In the genomic region with DNA sequence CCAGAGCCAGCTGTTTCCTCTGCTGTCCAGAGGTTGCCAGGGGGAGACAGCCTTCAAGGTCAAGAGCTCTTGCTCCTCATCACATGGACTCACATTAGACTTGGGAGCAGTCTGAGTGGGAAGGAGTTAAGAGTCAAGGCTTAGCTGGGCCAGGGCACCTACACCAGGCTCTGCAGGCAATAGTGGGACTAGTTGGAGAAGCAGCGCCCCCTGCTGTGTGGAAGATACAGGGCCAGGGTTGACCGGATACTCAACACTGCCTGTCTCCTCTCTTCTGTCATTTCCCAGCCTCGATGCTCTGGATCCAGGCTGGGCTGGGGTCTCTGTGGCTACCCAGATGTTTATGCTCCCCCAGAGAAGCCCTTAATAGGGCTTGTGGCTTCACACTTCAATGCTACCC, we compare ENCODE assay signal across 9 mouse cellular contexts. TPM values are rescaled to one million over a fixed set of nuclear protein-coding genes. Genes with fewer than 3 reads are reported as not detected.
DNase-seq lines count a peak whose midpoint lies in the region; ATAC-seq and TF ChIP-seq lines count a peak whose summit lies in the region.
"Had no signal": no experiment of that assay in that cellular context is flagged by ENCODE, and none has a peak within 500 bp of the region (broad histone marks: within the 10 kb centered on the region; RNA-seq: fewer than 3 reads in every experiment).

No protein-coding gene starts in this region.

- peak; percentile 55 for DNase-seq in hindbrain, postnatal 0 days (ENCODE audit: low spot score)
- DNase-seq in hindbrain, embryonic 14.5 days (ENCODE audit: low spot score), result no peak
- DNase-seq in CH12.LX (ENCODE audit: extremely low read depth), result peak; percentile 66
- peak; percentile 76 for DNase-seq in adrenal gland, postnatal 10 days
- peak; percentile 42 to 68 for DNase-seq in heart, postnatal 10 days
- peak; percentile 53 for DNase-seq in left cerebral cortex, postnatal 4 days
- peak; percentile 70 for DNase-seq in right cerebral cortex, postnatal 4 days

- no peaks in the 10 kb centered on the region for H3K27me3 ChIP-seq in hindbrain, postnatal 0 days (ENCODE audit: insufficient read depth, low read length)
- peaks cover 16% of the 10 kb centered on the region for H3K27me3 ChIP-seq in hindbrain, embryonic 14.5 days (ENCODE audit: control insufficient read depth, insufficient read depth, low read length)
- H3K27me3 ChIP-seq in CH12.LX (replicated peaks), result peaks cover 59% of the 10 kb centered on the region
- peaks cover 16% of the 10 kb centered on the region for H3K27me3 ChIP-seq in forebrain, embryonic 15.5 days

- no peak overlapping the region for H3K4me3 ChIP-seq in hindbrain, postnatal 0 days (ENCODE audit: low read length)
- no peak overlapping the region for H3K4me3 ChIP-seq in hindbrain, embryonic 14.5 days (replicated peaks; ENCODE audit: low read length)
- no peak overlapping the region for H3K4me3 ChIP-seq in CH12.LX (replicated peaks in 1 of 3; ENCODE audit: low read depth in 2 of 3, low read length in 2 of 3, poor library complexity in 1 of 3)
- no peak overlapping the region for H3K4me3 ChIP-seq in forebrain, embryonic 15.5 days
- H3K4me3 ChIP-seq: liver, embryonic 15.5 days had no signal

- TF ChIP-seq POLR2A in CH12.LX (IDR thresholded peaks at IDR 0.05; ENCODE audit: low read depth, low read length), result no peak

- H3K79me2 ChIP-seq in CH12.LX (replicated peaks; ENCODE audit: control insufficient read depth, extremely low read depth, insufficient read depth, poor library complexity, severe bottlenecking), result no peaks in the 10 kb centered on the region

- no peak for ATAC-seq in hindbrain, postnatal 0 days
- no peak for ATAC-seq in hindbrain, embryonic 14.5 days (ENCODE audit: low FRiP score)
- ATAC-seq in forebrain, embryonic 15.5 days (replicated peaks), result no peak

- 29% methylated on average over 3 of the region's 3 CpGs for WGBS in hindbrain, postnatal 0 days
- 22% methylated on average over 3 of the region's 3 CpGs for WGBS in hindbrain, embryonic 14.5 days
- 25% methylated on average over 3 of the region's 3 CpGs for WGBS in forebrain, embryonic 15.5 days

- H3K27ac ChIP-seq in hindbrain, postnatal 0 days, result no peak overlapping the region
- no peak overlapping the region for H3K27ac ChIP-seq in hindbrain, embryonic 14.5 days
- H3K27ac ChIP-seq in CH12.LX (ENCODE audit: insufficient read depth, low read depth), result no peak overlapping the region
- no peak overlapping the region for H3K27ac ChIP-seq in forebrain, embryonic 15.5 days (replicated peaks)
- H3K27ac ChIP-seq: liver, embryonic 15.5 days had no signal

- intact Hi-C loops in heart, postnatal 10 days (cut with DNase I), result no loop called here
- intact Hi-C loops in left cerebral cortex, postnatal 4 days (cut with DNase I), result no loop called here

- no peak overlapping the region for H3K9ac ChIP-seq in hindbrain, postnatal 0 days (replicated peaks; ENCODE audit: low read length)
- H3K9ac ChIP-seq in hindbrain, embryonic 14.5 days, result no peak overlapping the region
- H3K9ac ChIP-seq in CH12.LX (ENCODE audit: insufficient read depth, low read depth), result no peak overlapping the region
- no peak overlapping the region for H3K9ac ChIP-seq in forebrain, embryonic 15.5 days (replicated peaks)
- H3K9ac ChIP-seq: liver, embryonic 15.5 days had no signal

- dilution Hi-C loops in CH12.LX (cut with MboI; ENCODE audit: extremely low pct_ligation_motif_present, extremely low pct_unique_long_range_greater_than_20kb, low sequenced_read_pairs), result no loop called here

- H3K4me1 ChIP-seq in hindbrain, postnatal 0 days (ENCODE audit: insufficient read depth, low read length), result 0 out of 2 replicates have a peak, but pooled peaks cover 5% of the 10 kb centered on the region
- 0 out of 2 replicates have a peak, but pooled peaks cover 5% of the 10 kb centered on the region for H3K4me1 ChIP-seq in hindbrain, embryonic 14.5 days (replicated peaks; ENCODE audit: control insufficient read depth, insufficient read depth, low read length)
- peaks cover 11 to 24% of the 10 kb centered on the region in 2 experiments; a peak in 3 of 4 replicates for H3K4me1 ChIP-seq in CH12.LX (ENCODE audit: control insufficient read depth in 1 of 2, insufficient read depth in 2 of 2)
- H3K4me1 ChIP-seq in forebrain, embryonic 15.5 days, result peaks cover 9% of the 10 kb centered on the region; the same call in 1 of the 2 replicates

- no peak for TF ChIP-seq EP300 in CH12.LX (IDR thresholded peaks at IDR 0.05; ENCODE audit: low read length)

- no peaks in the 10 kb centered on the region for H3K36me3 ChIP-seq in hindbrain, postnatal 0 days (ENCODE audit: insufficient read depth, low read length)
- peaks cover 10% of the 10 kb centered on the region; the same call in 1 of the 2 replicates for H3K36me3 ChIP-seq in hindbrain, embryonic 14.5 days (replicated peaks; ENCODE audit: control insufficient read depth, insufficient read depth)
- H3K36me3 ChIP-seq in CH12.LX (replicated peaks in 1 of 2; ENCODE audit: control insufficient read depth in 1 of 2, insufficient read depth in 1 of 2, low read length in 1 of 2), result no peaks in the 10 kb centered on the region
- peaks cover 3% of the 10 kb centered on the region; the same call in 1 of the 2 replicates for H3K36me3 ChIP-seq in forebrain, embryonic 15.5 days
- H3K36me3 ChIP-seq: liver, embryonic 15.5 days had no signal

- in situ Hi-C loops in CH12.LX (cut with MboI; ENCODE audit: low pct_ligation_motif_present, low pct_unique_long_range_greater_than_20kb, low sequenced_read_pairs), result no loop called here

- peak; percentile 60 for TF ChIP-seq RAD21 in CH12.LX (IDR thresholded peaks at IDR 0.05; ENCODE audit: low read depth, low read length)

- no peaks in the 10 kb centered on the region for H3K9me3 ChIP-seq in hindbrain, postnatal 0 days (ENCODE audit: low read length)
- no peaks in the 10 kb centered on the region for H3K9me3 ChIP-seq in hindbrain, embryonic 14.5 days (ENCODE audit: control insufficient read depth, low read length)
- H3K9me3 ChIP-seq in CH12.LX (replicated peaks; ENCODE audit: low read length), result no peaks in the 10 kb centered on the region
- no peaks in the 10 kb centered on the region for H3K9me3 ChIP-seq in forebrain, embryonic 15.5 days
- H3K9me3 ChIP-seq: liver, embryonic 15.5 days had no signal

- peak; percentile 61 for TF ChIP-seq CTCF in hindbrain, postnatal 0 days (IDR thresholded peaks at IDR 0.05; ENCODE audit: low read depth)
- peak; percentile 42 to 77 for TF ChIP-seq CTCF in CH12.LX (conservative IDR thresholded peaks at IDR 0.05 in 1 of 2, IDR thresholded peaks at IDR 0.05 in 1 of 2; ENCODE audit: low read depth in 2 of 2, low read length in 2 of 2)

- H3K4me2 ChIP-seq in hindbrain, postnatal 0 days (ENCODE audit: low read depth, low read length), result no peak overlapping the region
- H3K4me2 ChIP-seq in hindbrain, embryonic 14.5 days (replicated peaks), result no peak overlapping the region
- no peak overlapping the region for H3K4me2 ChIP-seq in CH12.LX (ENCODE audit: insufficient read depth, low read depth, poor library complexity, severe bottlenecking)
- H3K4me2 ChIP-seq in forebrain, embryonic 15.5 days (replicated peaks), result no peak overlapping the region
- H3K4me2 ChIP-seq: liver, embryonic 15.5 days had no signal

TF ChIP-seq in CH12.LX, 34 proteins besides CTCF, POLR2A, EP300 and RAD21:
- TF ChIP-seq NELFE (IDR thresholded peaks at IDR 0.05; ENCODE audit: low read depth, low read length), result 0 out of 2 replicates have a peak, but pooled peaks have one; percentile 13
- TF ChIP-seq SMC3 (IDR thresholded peaks at IDR 0.05; ENCODE audit: low read depth, low read length), result peak; percentile 58
- TF ChIP-seq ETS1 (conservative IDR thresholded peaks at IDR 0.05; ENCODE audit: low read depth, low read length), result no peak

RNA-seq across cellular contexts. Expression of a gene that starts 3.6 kb away (rescaled TPM):
- total RNA-seq in hindbrain, postnatal 0 days (2014; rRNA removed), result 5.1 and 5.9 TPM in 2 replicates
- 1.7 and 2.0 TPM in 2 replicates for polyA plus RNA-seq in hindbrain, postnatal 0 days (2015; fragmentation: Nextera tagmentation; extraction: Ambion mirVana)
- polyA plus RNA-seq in hindbrain, embryonic 14.5 days (2014; fragmentation: Nextera tagmentation; extraction: Ambion mirVana), result 1.1 and 1.3 TPM in 2 replicates
- total RNA-seq in CH12.LX (2012; rRNA removed) (0.04 and 0.13 TPM in 2 replicates), CH12.LX (2014; rRNA removed) (not detected in 2 replicates)
- 0.10 and 0.11 TPM in 2 replicates for polyA plus RNA-seq in CH12.LX (2012; ENCODE audit: insufficient read length, low read depth)
- 1 to 10 TPM; 4.9 to 6.4 TPM for total RNA-seq in adrenal gland, postnatal 10 days (2021)
- total RNA-seq in heart, postnatal 10 days (2021), result 1 to 10 TPM; 5.7 to 9.1 TPM
- total RNA-seq in left cerebral cortex, postnatal 4 days (2021), result 1 to 10 TPM; 1.6 to 1.8 TPM
- 0.18 and 0.26 TPM in 2 replicates for polyA plus RNA-seq in forebrain, embryonic 15.5 days (2015; fragmentation: Nextera tagmentation; extraction: Ambion mirVana)

RNA-seq across cellular contexts. Expression of a gene that starts 40.2 kb away (rescaled TPM):
- 26.5 and 30.5 TPM in 2 replicates for total RNA-seq in hindbrain, postnatal 0 days (2014; rRNA removed)
- 28.4 and 30.2 TPM in 2 replicates for polyA plus RNA-seq in hindbrain, postnatal 0 days (2015; fragmentation: Nextera tagmentation; extraction: Ambion mirVana)
- polyA plus RNA-seq in hindbrain, embryonic 14.5 days (2014; fragmentation: Nextera tagmentation; extraction: Ambion mirVana), result 24.2 and 24.8 TPM in 2 replicates
- total RNA-seq in CH12.LX (2012; rRNA removed), result 125 and 172 TPM in 2 replicates
- total RNA-seq in CH12.LX (2014; rRNA removed), result 156 and 167 TPM in 2 replicates
- polyA plus RNA-seq in CH12.LX (2012; ENCODE audit: insufficient read length, low read depth), result 111 and 119 TPM in 2 replicates
- total RNA-seq in adrenal gland, postnatal 10 days (2021), result 10 to 100 TPM; 20.7 to 21.9 TPM
- 10 to 100 TPM; 12.3 to 14.4 TPM for total RNA-seq in heart, postnatal 10 days (2021)
- total RNA-seq in left cerebral cortex, postnatal 4 days (2021), result 10 to 100 TPM; 11.7 to 11.9 TPM
- polyA plus RNA-seq in forebrain, embryonic 15.5 days (2015; fragmentation: Nextera tagmentation; extraction: Ambion mirVana), result 54.7 and 58.4 TPM in 2 replicates

RNA-seq across cellular contexts. Expression of a gene that starts 40.4 kb away (rescaled TPM):
- 73.3 and 98.1 TPM in 2 replicates for total RNA-seq in hindbrain, postnatal 0 days (2014; rRNA removed)
- 312 and 324 TPM in 2 replicates for polyA plus RNA-seq in hindbrain, postnatal 0 days (2015; fragmentation: Nextera tagmentation; extraction: Ambion mirVana)
- polyA plus RNA-seq in hindbrain, embryonic 14.5 days (2014; fragmentation: Nextera tagmentation; extraction: Ambion mirVana), result 324 and 357 TPM in 2 replicates
- 344 and 357 TPM in 2 replicates for total RNA-seq in CH12.LX (2012; rRNA removed)
- total RNA-seq in CH12.LX (2014; rRNA removed), result 148 and 164 TPM in 2 replicates
- polyA plus RNA-seq in CH12.LX (2012; ENCODE audit: insufficient read length, low read depth), result 179 and 253 TPM in 2 replicates
- 100 to 1,000 TPM; 166 to 181 TPM for total RNA-seq in adrenal gland, postnatal 10 days (2021)
- 100 to 1,000 TPM; 145 TPM for total RNA-seq in heart, postnatal 10 days (2021)
- 100 to 1,000 TPM; 105 to 114 TPM for total RNA-seq in left cerebral cortex, postnatal 4 days (2021)
- 397 and 403 TPM in 2 replicates for polyA plus RNA-seq in forebrain, embryonic 15.5 days (2015; fragmentation: Nextera tagmentation; extraction: Ambion mirVana)
